Mouse (Mus musculus) gastrocnemius, adult 2 months (tissue): ENCODE measurements around the gene Mgat3. TPM values are rescaled to one million over a fixed set of nuclear protein-coding genes. Genes with fewer than 3 reads are reported as not detected.

Experiments used
- DNase-seq: peaks from one replicate; pipeline ENCODE4 v3.0.0; 2022
- H3K27ac ChIP-seq: fragments of 200-600 bp; 2 replicates; pipeline ENCODE4 v1.8.1; 2022; ENCODE audit warnings: mild to moderate bottlenecking
- H3K4me3 ChIP-seq: fragments of 200-600 bp; 2 replicates; pipeline ENCODE4 v1.8.1; 2022; ENCODE audit warnings: mild to moderate bottlenecking, moderate library complexity
- CTCF ChIP-seq: fragments of 200-600 bp; IDR thresholded peaks from 2 replicates; pipeline ENCODE4 v1.8.1; 2022; ENCODE audit warnings: antibody characterized with exemption, mild to moderate bottlenecking, moderate library complexity
- intact Hi-C: fragments of 180-260 bp; cut with DNase I; formaldehyde crosslinking; loops from one replicate; pipeline ENCODE4 v1.15.1; 2025
- total RNA-seq, 2 experiments: library from RNA; stranded (reverse); gene quantifications; 2 replicates each; pipeline ENCODE4 v1.2.3; 2021

Gene Mgat3
- total RNA-seq, 2 experiments from 2014 or later = 0.61 to 0.78 TPM

- no peak for TF ChIP-seq CTCF
- intact Hi-C loops = no loop called here
- H3K4me3 ChIP-seq = no peak overlapping the region
- no peak for DNase-seq
- no peak overlapping the region for H3K27ac ChIP-seq
These were observed 2.2 kb upstream of the Mgat3 start for GRCm38 (mm10) chr15:80171286-80171685.

GRCm38 (mm10) chr15:80171791-80172190 is 1.7 kb upstream of the Mgat3 start:
- no peak for DNase-seq
- no peak for TF ChIP-seq CTCF
- intact Hi-C loops = no loop called here
- H3K27ac ChIP-seq = no peak overlapping the region
- no peak overlapping the region for H3K4me3 ChIP-seq

- no peak for DNase-seq
- Histone ChIP-seq H3K27ac (peak overlapping the region; percentile 66), H3K4me3 (peak overlapping the region; percentile 82)
- no peak for TF ChIP-seq CTCF
- intact Hi-C loops = no loop called here
These were observed 468 bp downstream of the Mgat3 start for GRCm38 (mm10) chr15:80173781-80174597.

- DNase-seq = no peak
- Histone ChIP-seq H3K27ac (peak overlapping the region; percentile 3; the same call in 1 of the 2 replicates), H3K4me3 (peak overlapping the region; percentile 82)
- intact Hi-C loops = no loop called here
- no peak for TF ChIP-seq CTCF
These were observed 1.0 kb downstream of the Mgat3 start for GRCm38 (mm10) chr15:80174598-80174875.

- intact Hi-C loops = no loop called here
- H3K4me3 ChIP-seq = no peak overlapping the region
- TF ChIP-seq CTCF = no peak
- no peak for DNase-seq
- no peak overlapping the region for H3K27ac ChIP-seq
These were observed 1.8 kb downstream of the Mgat3 start for GRCm38 (mm10) chr15:80175316-80175715.

- intact Hi-C loops = no loop called here
- no peak for TF ChIP-seq CTCF
- DNase-seq = no peak
- Histone ChIP-seq H3K27ac (no peak overlapping the region), H3K4me3 (no peak overlapping the region)
These were observed 2.2 kb downstream of the Mgat3 start for GRCm38 (mm10) chr15:80175756-80176155.

GRCm38 (mm10) chr15:80181561-80181960 is 8.0 kb downstream of the Mgat3 start:
- no peak for DNase-seq
- H3K27ac ChIP-seq = no peak overlapping the region
- TF ChIP-seq CTCF = no peak
- no peak overlapping the region for H3K4me3 ChIP-seq
- intact Hi-C loops = no loop called here

GRCm38 (mm10) chr15:80182072-80182700 is 8.7 kb downstream of the Mgat3 start:
- TF ChIP-seq CTCF = no peak
- intact Hi-C loops = no loop called here
- no peak overlapping the region for H3K4me3 ChIP-seq
- no peak for DNase-seq
- no peak overlapping the region for H3K27ac ChIP-seq

GRCm38 (mm10) chr15:80188927-80189326 is 15.4 kb downstream of the Mgat3 start:
- no peak for DNase-seq
- H3K4me3 ChIP-seq = no peak overlapping the region
- TF ChIP-seq CTCF = no peak
- intact Hi-C loops = no loop called here
- no peak overlapping the region for H3K27ac ChIP-seq

GRCm38 (mm10) chr15:80190075-80190474 is 16.6 kb downstream of the Mgat3 start:
- DNase-seq = no peak
- Histone ChIP-seq H3K27ac (no peak overlapping the region), H3K4me3 (no peak overlapping the region)
- intact Hi-C loops = no loop called here
- no peak for TF ChIP-seq CTCF

- intact Hi-C loops = no loop called here
- no peak overlapping the region for H3K27ac ChIP-seq
- no peak for TF ChIP-seq CTCF
- H3K4me3 ChIP-seq = no peak overlapping the region
- no peak for DNase-seq
These were observed 18.2 kb downstream of the Mgat3 start for GRCm38 (mm10) chr15:80191585-80192245.

- Histone ChIP-seq H3K4me3 (no peak overlapping the region), H3K27ac (no peak overlapping the region)
- no peak for DNase-seq
- no peak for TF ChIP-seq CTCF
- intact Hi-C loops = no loop called here
These were observed 18.7 kb downstream of the Mgat3 start for GRCm38 (mm10) chr15:80192246-80192585.

- intact Hi-C loops = no loop called here
- DNase-seq = no peak
- Histone ChIP-seq H3K4me3 (no peak overlapping the region), H3K27ac (no peak overlapping the region)
- TF ChIP-seq CTCF = no peak
These were observed 19.3 kb downstream of the Mgat3 start for GRCm38 (mm10) chr15:80192847-80193246.

- no peak for TF ChIP-seq CTCF
- Histone ChIP-seq H3K4me3 (no peak overlapping the region), H3K27ac (no peak overlapping the region)
- DNase-seq = no peak
- intact Hi-C loops = no loop called here
These were observed 26.0 kb downstream of the Mgat3 start for GRCm38 (mm10) chr15:80199556-80199955.
